Mouse (Mus musculus): ENCODE measurements at regions not wholly inside any gene's neighbourhood (a gene's known extent, or its start where the extent isn't known, plus 50 kb on each side); places are given as distances from the start of the nearest gene placed in this dataset.

GRCm38 (mm10) chr15:63484217-63484887 is 360.6 kb downstream of the Gsdmc2 start:
- TF ChIP-seq TAL1 (IDR thresholded peaks at IDR 0.05; ENCODE audit: low read length) (no peak), TBP (IDR thresholded peaks at IDR 0.05; ENCODE audit: low read depth, low read length) (no peak), CHD2 (IDR thresholded peaks at IDR 0.05; ENCODE audit: low read length) (no peak), ZMIZ1 (IDR thresholded peaks at IDR 0.05; ENCODE audit: low read depth, low read length) (no peak), POLR2AphosphoS2 (IDR thresholded peaks at IDR 0.05; ENCODE audit: low read length) (no peak), MAX (IDR thresholded peaks at IDR 0.05; ENCODE audit: low read length) (no peak), JUND (IDR thresholded peaks at IDR 0.05; ENCODE audit: low read depth, low read length) (no peak), TCF12 (IDR thresholded peaks at IDR 0.05; ENCODE audit: low read depth, low read length) (no peak), CTCF (IDR thresholded peaks at IDR 0.05 in 2 of 3, conservative IDR thresholded peaks at IDR 0.05 in 1 of 3; ENCODE audit: control insufficient read depth in 1 of 3, insufficient read depth in 1 of 3, low read depth in 2 of 3, low read length in 3 of 3, poor library complexity in 1 of 3, severe bottlenecking in 1 of 3) (no peak), MYC (IDR thresholded peaks at IDR 0.05; ENCODE audit: low read depth, low read length) (no peak), BHLHE40 (IDR thresholded peaks at IDR 0.05; ENCODE audit: borderline replicate concordance, low read depth, low read length) (no peak), GATA1 (IDR thresholded peaks at IDR 0.05; ENCODE audit: low read depth, low read length) (no peak)
- Histone ChIP-seq H3K9me3 (replicated peaks; ENCODE audit: insufficient read depth, low read length) (no peaks in the 10 kb centered on the region), H3K36me3 (ENCODE audit: control insufficient read depth in 1 of 2, insufficient read depth in 2 of 2, low read length in 2 of 2) (no peaks in the 10 kb centered on the region), H3K27me3 (ENCODE audit: control insufficient read depth in 1 of 2, insufficient read depth in 2 of 2, low read length in 2 of 2) (no peaks in the 10 kb centered on the region), H3K4me3 (ENCODE audit: control insufficient read depth in 1 of 2, insufficient read depth in 1 of 2, low read depth in 2 of 2, low read length in 2 of 2) (no peak overlapping the region), H3K9ac (ENCODE audit: control insufficient read depth, low read depth, low read length, poor library complexity, severe bottlenecking) (no peak overlapping the region), H3K27ac (ENCODE audit: control insufficient read depth, low read depth, low read length) (no peak overlapping the region), H3K79me2 (ENCODE audit: control insufficient read depth, insufficient read depth, low read length, poor library complexity) (no peaks in the 10 kb centered on the region), H3K4me1 (ENCODE audit: control insufficient read depth in 1 of 2, insufficient read depth in 2 of 2, low read length in 2 of 2) (no peaks in the 10 kb centered on the region)
- no peak for DNase-seq (ENCODE audit: low read depth, low spot score)

DNA sequence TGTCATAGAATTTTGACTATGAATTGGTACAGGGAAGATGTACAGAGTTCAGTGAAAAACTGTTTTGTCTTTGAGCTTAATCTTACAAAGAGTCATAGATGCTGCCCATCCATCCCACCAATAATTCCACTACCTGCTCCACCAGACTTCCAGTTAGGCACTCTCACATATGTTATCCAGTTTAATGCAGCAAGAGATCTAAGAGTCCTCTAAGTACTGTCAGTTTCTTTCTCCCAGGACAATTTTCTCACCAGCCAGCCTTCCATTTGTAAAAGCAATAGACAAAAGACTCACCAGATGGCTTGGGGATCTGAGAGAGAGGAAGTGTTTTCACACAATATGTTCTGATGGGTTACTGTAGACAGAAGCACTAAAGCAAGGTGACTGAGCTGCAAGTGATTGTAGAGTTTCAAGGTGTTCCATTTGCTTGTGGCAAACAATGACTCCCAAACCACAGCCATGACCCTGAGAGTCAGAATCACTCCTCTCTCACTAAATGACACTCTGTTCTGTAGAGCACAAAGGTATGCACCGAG is 365.6 kb downstream of the Gsdmc2 start:
- no peaks in the 10 kb centered on the region for H3K9me3 ChIP-seq (replicated peaks; ENCODE audit: insufficient read depth, low read length)
- no peak overlapping the region for H3K9ac ChIP-seq (ENCODE audit: control insufficient read depth, low read depth, low read length, poor library complexity, severe bottlenecking)
- H3K27me3 ChIP-seq (ENCODE audit: control insufficient read depth in 1 of 2, insufficient read depth in 2 of 2, low read length in 2 of 2) = no peaks in the 10 kb centered on the region
- no peaks in the 10 kb centered on the region for H3K36me3 ChIP-seq (ENCODE audit: control insufficient read depth in 1 of 2, insufficient read depth in 2 of 2, low read length in 2 of 2)
- DNase-seq (ENCODE audit: low read depth, low spot score) = no peak
- H3K4me3 ChIP-seq (ENCODE audit: control insufficient read depth in 1 of 2, insufficient read depth in 1 of 2, low read depth in 2 of 2, low read length in 2 of 2) = no peak overlapping the region
- TF ChIP-seq POLR2A (IDR thresholded peaks at IDR 0.05; ENCODE audit: control insufficient read depth in 1 of 2, insufficient read depth in 1 of 2, low read depth in 1 of 2, low read length in 2 of 2, poor library complexity in 1 of 2) = no peak
- no peak for TF ChIP-seq ZNF384 (IDR thresholded peaks at IDR 0.05; ENCODE audit: low read depth, low read length)
- no peak for TF ChIP-seq ETS1 (IDR thresholded peaks at IDR 0.05; ENCODE audit: low read depth, low read length)
- TF ChIP-seq NELFE (IDR thresholded peaks at IDR 0.05; ENCODE audit: low read depth, low read length) = no peak
- no peak for TF ChIP-seq MAX (IDR thresholded peaks at IDR 0.05; ENCODE audit: low read length)
- TF ChIP-seq SMC3 (IDR thresholded peaks at IDR 0.05; ENCODE audit: low read depth, low read length) = no peak
- TF ChIP-seq GABPA (IDR thresholded peaks at IDR 0.05; ENCODE audit: low read depth, low read length) = no peak
- no peak for TF ChIP-seq EP300 (IDR thresholded peaks at IDR 0.05; ENCODE audit: low read depth in 1 of 2, low read length in 2 of 2)
- TF ChIP-seq CHD2 (IDR thresholded peaks at IDR 0.05; ENCODE audit: low read length) = no peak
- TF ChIP-seq CHD1 (IDR thresholded peaks at IDR 0.05; ENCODE audit: low read depth, low read length) = no peak
- TF ChIP-seq SIN3A (IDR thresholded peaks at IDR 0.05; ENCODE audit: low read length) = no peak
- TF ChIP-seq NRF1 (IDR thresholded peaks at IDR 0.05; ENCODE audit: insufficient read depth, low read depth, low read length, poor library complexity, severe bottlenecking) = no peak
- no peak for TF ChIP-seq UBTF (IDR thresholded peaks at IDR 0.05; ENCODE audit: borderline replicate concordance, insufficient read depth, low read depth, low read length)
- no peak for TF ChIP-seq GATA1 (IDR thresholded peaks at IDR 0.05; ENCODE audit: low read depth, low read length)
- no peak for TF ChIP-seq KAT2A (conservative IDR thresholded peaks at IDR 0.05; ENCODE audit: low read depth, low read length)
- no peak for TF ChIP-seq HCFC1 (IDR thresholded peaks at IDR 0.05; ENCODE audit: low read depth, low read length)
- no peaks in the 10 kb centered on the region for H3K79me2 ChIP-seq (ENCODE audit: control insufficient read depth, insufficient read depth, low read length, poor library complexity)
- H3K4me1 ChIP-seq (ENCODE audit: control insufficient read depth in 1 of 2, insufficient read depth in 2 of 2, low read length in 2 of 2) = no peaks in the 10 kb centered on the region
- H3K27ac ChIP-seq (ENCODE audit: control insufficient read depth, low read depth, low read length) = no peak overlapping the region
